Mouse (Mus musculus) embryonic facial prominence, embryonic 12.5 days (tissue): ENCODE measurements around the gene Gm14399. TPM values are rescaled to one million over a fixed set of nuclear protein-coding genes. Genes with fewer than 3 reads are reported as not detected.
"Not testable (repeated sequence)": the region's sequence is repeated elsewhere in the genome, so short reads cannot be mapped to it uniquely, and the experiment has no call there.

ENCODE experiments used
- ATAC-seq: fragments of 200-750 bp; cut with Nextera tagmentation; 2 replicates; pipeline ENCODE4 v1.8.0; 2017; ENCODE audit not compliant: insufficient number of reproducible peaks, insufficient read depth, low FRiP score, low TSS enrichment
- H3K27ac ChIP-seq: fragments of 300-500 bp; sonication (generic); 2 replicates; pipeline ENCODE4 v1.5.1; 2016; ENCODE audit warnings: mild to moderate bottlenecking
- H3K27me3 ChIP-seq: fragments of 300-500 bp; sonication (generic); 2 replicates; pipeline ENCODE4 v1.6.1; 2016; ENCODE audit warnings: mild to moderate bottlenecking, moderate library complexity
- H3K36me3 ChIP-seq: fragments of 300-500 bp; sonication (generic); 2 replicates; pipeline ENCODE4 v1.6.1; 2016; ENCODE audit warnings: mild to moderate bottlenecking
- H3K4me1 ChIP-seq: fragments of 300-500 bp; sonication (generic); 2 replicates; pipeline ENCODE4 v1.6.1; 2016
- H3K4me2 ChIP-seq: fragments of 300-500 bp; sonication (generic); replicated peaks from 2 replicates; pipeline ENCODE4 v1.6.1; 2016; ENCODE audit warnings: mild to moderate bottlenecking, moderate library complexity
- H3K4me3 ChIP-seq: fragments of 300-500 bp; sonication (generic); 2 replicates; pipeline ENCODE4 v1.5.1; 2016; ENCODE audit warnings: mild to moderate bottlenecking
- H3K9ac ChIP-seq: fragments of 300-500 bp; sonication (generic); 2 replicates; pipeline ENCODE4 v1.6.1; 2016; ENCODE audit warnings: mild to moderate bottlenecking, moderate library complexity
- H3K9me3 ChIP-seq: fragments of 300-500 bp; sonication (generic); 2 replicates; pipeline ENCODE4 v1.6.1; 2016; ENCODE audit warnings: mild to moderate bottlenecking, moderate library complexity
- WGBS: fragments of 180-500 bp; shearing (Covaris S2); methylation state at CpG from one replicate; pipeline ENCODE4 v1.1.7; 2016; 5-methylcytosine and 5-hydroxymethylcytosine counted together
- polyA plus RNA-seq: library from polyadenylated mRNA; unstranded; fragments of >200 nt; fragmentation: Nextera tagmentation; extraction: Ambion mirVana; gene quantifications from 2 replicates; pipeline ENCODE4 v1.2.1, GENCODE M21; 2016

Gene Gm14399
- polyA plus RNA-seq: 6.0 and 6.7 TPM in 2 replicates

- not testable (repeated sequence) for ATAC-seq, H3K27me3 ChIP-seq, H3K36me3 ChIP-seq, H3K27ac ChIP-seq, H3K4me1 ChIP-seq, H3K9me3 ChIP-seq
- Histone ChIP-seq H3K9ac (peak within 1 kb of the TSS; percentile 42; the same call in 1 of the 2 replicates), H3K4me3 (peak within 1 kb of the TSS; percentile 49), H3K4me2 (peak within 1 kb of the TSS; percentile 37; the same call in 1 of the 2 replicates)
- WGBS: 8% methylated on average over 1 of the region's 2 CpGs
Measured at GRCm38 (mm10) chr2:175141993-175142295, at the start of gene Gm14399. Gm14399 (minus strand) TSS chr2:175142012.

GRCm38 (mm10) chr2:175179008-175179407 lies 37.2 kb upstream of the Gm14399 start:
- H3K27me3 ChIP-seq, ATAC-seq, H3K9ac ChIP-seq, H3K27ac ChIP-seq, H3K4me3 ChIP-seq, H3K4me1 ChIP-seq, H3K36me3 ChIP-seq, H3K9me3 ChIP-seq, H3K4me2 ChIP-seq: not testable (repeated sequence)
- WGBS: 57% methylated on average over 1 of the region's 1 CpGs

- H3K9ac ChIP-seq: no peak overlapping the region
- H3K27me3 ChIP-seq: no peaks in the 10 kb centered on the region
- no peaks in the 10 kb centered on the region for H3K36me3 ChIP-seq
- H3K4me3 ChIP-seq: no peak overlapping the region
- no peak overlapping the region for H3K27ac ChIP-seq
- 83% methylated on average over 6 of the region's 6 CpGs for WGBS
- H3K4me2 ChIP-seq: no peak overlapping the region
- ATAC-seq: no peak
- H3K9me3 ChIP-seq: no peaks in the 10 kb centered on the region
- H3K4me1 ChIP-seq: no peaks in the 10 kb centered on the region
Measured at GRCm38 (mm10) chr2:175176312-175176711, 34.5 kb upstream of the Gm14399 start.

GRCm38 (mm10) chr2:175175401-175176180 lies 33.8 kb upstream of the Gm14399 start, which contains the start of gene Gm14443:
Gm14443 (minus strand) TSS chr2:175175871.
- H3K4me1 ChIP-seq, H3K27me3 ChIP-seq, H3K9ac ChIP-seq, H3K9me3 ChIP-seq, H3K27ac ChIP-seq, ATAC-seq, H3K36me3 ChIP-seq, H3K4me3 ChIP-seq, H3K4me2 ChIP-seq: not testable (repeated sequence)
- 82% methylated on average over 12 of the region's 12 CpGs for WGBS

- H3K4me3 ChIP-seq, H3K9ac ChIP-seq, H3K4me2 ChIP-seq, ATAC-seq, H3K9me3 ChIP-seq, H3K4me1 ChIP-seq, H3K27me3 ChIP-seq, H3K27ac ChIP-seq, H3K36me3 ChIP-seq: not testable (repeated sequence)
- WGBS: 83% methylated on average over 2 of the region's 2 CpGs
Measured at GRCm38 (mm10) chr2:175174058-175174457, 32.2 kb upstream of the Gm14399 start.

- H3K4me2 ChIP-seq, ATAC-seq, H3K36me3 ChIP-seq, H3K27ac ChIP-seq, H3K27me3 ChIP-seq, H3K4me3 ChIP-seq, H3K9me3 ChIP-seq, H3K9ac ChIP-seq, H3K4me1 ChIP-seq: not testable (repeated sequence)
- WGBS: 92% methylated on average over 3 of the region's 3 CpGs
Measured at GRCm38 (mm10) chr2:175172906-175173595, 31.2 kb upstream of the Gm14399 start.

- no peaks in the 10 kb centered on the region for H3K27me3 ChIP-seq
- WGBS: 86% methylated on average over 3 of the region's 3 CpGs
- H3K9ac ChIP-seq: no peak overlapping the region
- no peak overlapping the region for H3K27ac ChIP-seq
- no peak overlapping the region for H3K4me3 ChIP-seq
- no peaks in the 10 kb centered on the region for H3K9me3 ChIP-seq
- ATAC-seq: no peak
- no peaks in the 10 kb centered on the region for H3K36me3 ChIP-seq
- H3K4me2 ChIP-seq: no peak overlapping the region
- no peaks in the 10 kb centered on the region for H3K4me1 ChIP-seq
Measured at GRCm38 (mm10) chr2:175172123-175172522, 30.3 kb upstream of the Gm14399 start.

GRCm38 (mm10) chr2:175166870-175167269 lies 25.1 kb upstream of the Gm14399 start:
- H3K27me3 ChIP-seq, H3K4me2 ChIP-seq, H3K4me1 ChIP-seq, H3K9me3 ChIP-seq, H3K27ac ChIP-seq, H3K9ac ChIP-seq, ATAC-seq, H3K36me3 ChIP-seq, H3K4me3 ChIP-seq: not testable (repeated sequence)
- WGBS: 75% methylated on average over 2 of the region's 2 CpGs

GRCm38 (mm10) chr2:175165110-175165509 lies 23.3 kb upstream of the Gm14399 start:
- WGBS: 94% methylated on average over 12 of the region's 12 CpGs
- not testable (repeated sequence) for ATAC-seq

GRCm38 (mm10) chr2:175161438-175161837 lies 19.6 kb upstream of the Gm14399 start:
- not testable (repeated sequence) for ATAC-seq, H3K27ac ChIP-seq, H3K4me2 ChIP-seq, H3K4me3 ChIP-seq, H3K9ac ChIP-seq, H3K27me3 ChIP-seq, H3K36me3 ChIP-seq, H3K4me1 ChIP-seq
- WGBS: 89% methylated on average over 4 of the region's 4 CpGs
- H3K9me3 ChIP-seq: peaks cover 11% of the 10 kb centered on the region

More at GRCm38 (mm10) chr2:175165110-175165509, 23.3 kb upstream of the Gm14399 start:
- H3K4me2 ChIP-seq, H3K27ac ChIP-seq, H3K9ac ChIP-seq, H3K9me3 ChIP-seq, H3K27me3 ChIP-seq, H3K4me1 ChIP-seq, H3K4me3 ChIP-seq, H3K36me3 ChIP-seq: not testable (repeated sequence)

GRCm38 (mm10) chr2:175158642-175159041 lies 16.8 kb upstream of the Gm14399 start:
- Histone ChIP-seq H3K27me3 (no peaks in the 10 kb centered on the region), H3K4me1 (no peaks in the 10 kb centered on the region), H3K4me2 (no peak overlapping the region), H3K4me3 (no peak overlapping the region), H3K9me3 (peaks cover 8% of the 10 kb centered on the region; the same call in 1 of the 2 replicates), H3K36me3 (no peaks in the 10 kb centered on the region), H3K27ac (no peak overlapping the region), H3K9ac (no peak overlapping the region)
- ATAC-seq: no peak
- WGBS: 81% methylated on average over 3 of the region's 3 CpGs

- H3K9me3 ChIP-seq: peaks cover 8% of the 10 kb centered on the region; the same call in 1 of the 2 replicates
- no peaks in the 10 kb centered on the region for H3K4me1 ChIP-seq
- no peak for ATAC-seq
- no peak overlapping the region for H3K4me2 ChIP-seq
- H3K27me3 ChIP-seq: no peaks in the 10 kb centered on the region
- no peaks in the 10 kb centered on the region for H3K36me3 ChIP-seq
- H3K9ac ChIP-seq: no peak overlapping the region
- H3K4me3 ChIP-seq: no peak overlapping the region
- 90% methylated on average over 13 of the region's 13 CpGs for WGBS
- H3K27ac ChIP-seq: no peak overlapping the region
Measured at GRCm38 (mm10) chr2:175156696-175157095, 14.9 kb upstream of the Gm14399 start.
